Mouse (Mus musculus): ENCODE results near the gene Tctn3.
"Not testable (repeated sequence)": the region's sequence is repeated elsewhere in the genome, so short reads cannot be mapped to it uniquely, and the experiment has no call there.

The Tctn3 gene

GRCm38 (mm10) chr19:40625935-40626334, 13.9 kb upstream of the Tctn3 start:
- no peak for DNase-seq (ENCODE audit: low spot score in 2 of 2)

GRCm38 (mm10) chr19:40621616-40622015, 9.6 kb upstream of the Tctn3 start:
- not testable (repeated sequence) for DNase-seq (ENCODE audit: low spot score in 2 of 2)

GRCm38 (mm10) chr19:40616021-40616420, 4.0 kb upstream of the Tctn3 start:
- peak in 1 of 2 experiments; percentile 15 for DNase-seq (ENCODE audit: low spot score in 2 of 2)

GRCm38 (mm10) chr19:40614811-40615210, 2.8 kb upstream of the Tctn3 start:
- no peak for DNase-seq (ENCODE audit: low spot score in 2 of 2)

GRCm38 (mm10) chr19:40607676-40608075, 4.4 kb downstream of the Tctn3 start:
- no peak for DNase-seq (ENCODE audit: low spot score in 2 of 2)

GRCm38 (mm10) chr19:40605189-40605588, 6.8 kb downstream of the Tctn3 start:
- DNase-seq (ENCODE audit: low spot score in 2 of 2) = no peak

- DNase-seq (ENCODE audit: low spot score in 2 of 2) = no peak
Observed at GRCm38 (mm10) chr19:40601870-40602269, 10.2 kb downstream of the Tctn3 start.

- not testable (repeated sequence) for DNase-seq (ENCODE audit: low spot score in 2 of 2)
Observed at GRCm38 (mm10) chr19:40600846-40601245, 11.2 kb downstream of the Tctn3 start.

- peak; percentile 17 for DNase-seq (ENCODE audit: low spot score in 2 of 2)
Observed at GRCm38 (mm10) chr19:40595831-40596230, 16.2 kb downstream of the Tctn3 start.

- no peak for DNase-seq (ENCODE audit: low spot score in 2 of 2)
Observed at GRCm38 (mm10) chr19:40595231-40595630, 16.8 kb downstream of the Tctn3 start.

GRCm38 (mm10) chr19:40589530-40589880, 22.5 kb downstream of the Tctn3 start:
- DNase-seq (ENCODE audit: low spot score in 2 of 2) = no peak

GRCm38 (mm10) chr19:40588847-40589529, 23.0 kb downstream of the Tctn3 start:
- DNase-seq (ENCODE audit: low spot score in 2 of 2) = peak; percentile 71 to 88

GRCm38 (mm10) chr19:40588293-40588654, 23.8 kb downstream of the Tctn3 start, which contains the start of gene Aldh18a1:
TSS of gene Aldh18a1 (minus strand) at chr19:40588463.
- peak; percentile 82 to 92 for DNase-seq (ENCODE audit: low spot score in 2 of 2)

GRCm38 (mm10) chr19:40587491-40588292, 24.3 kb downstream of the Tctn3 start:
- no peak for DNase-seq (ENCODE audit: low spot score in 2 of 2)

GRCm38 (mm10) chr19:40586908-40587307, 25.1 kb downstream of the Tctn3 start:
- DNase-seq (ENCODE audit: low spot score in 2 of 2) = no peak

- DNase-seq (ENCODE audit: low spot score in 2 of 2) = no peak
Observed at GRCm38 (mm10) chr19:40581662-40582061, 30.4 kb downstream of the Tctn3 start.

- no peak for DNase-seq (ENCODE audit: low spot score in 2 of 2)
Observed at GRCm38 (mm10) chr19:40580902-40581301, 31.1 kb downstream of the Tctn3 start.

- DNase-seq (ENCODE audit: low spot score in 2 of 2) = no peak
Observed at GRCm38 (mm10) chr19:40575438-40575837, 36.6 kb downstream of the Tctn3 start.

- DNase-seq (ENCODE audit: low spot score in 2 of 2) = peak in 1 of 2 experiments; percentile 42
Observed at GRCm38 (mm10) chr19:40570726-40571125, 41.3 kb downstream of the Tctn3 start.

GRCm38 (mm10) chr19:40567616-40568015, 44.4 kb downstream of the Tctn3 start:
- DNase-seq (ENCODE audit: low spot score in 2 of 2) = no peak

GRCm38 (mm10) chr19:40563880-40564645, 48.0 kb downstream of the Tctn3 start:
- DNase-seq (ENCODE audit: low spot score in 2 of 2) = no peak

GRCm38 (mm10) chr19:40561521-40561920, 50.5 kb downstream of the Tctn3 start:
- DNase-seq (ENCODE audit: low spot score in 2 of 2) = not testable (repeated sequence)

All from heart, adult 9 months (tissue).